Mouse (Mus musculus): ENCODE data around the gene Kat7. TPM values are rescaled to one million over a fixed set of nuclear protein-coding genes. Genes with fewer than 3 reads are reported as not detected.

The Kat7 gene
- polyA plus RNA-seq (2015; fragmentation: Nextera tagmentation; extraction: Ambion mirVana) = 85.0 and 92.3 TPM in 2 replicates

DNA sequence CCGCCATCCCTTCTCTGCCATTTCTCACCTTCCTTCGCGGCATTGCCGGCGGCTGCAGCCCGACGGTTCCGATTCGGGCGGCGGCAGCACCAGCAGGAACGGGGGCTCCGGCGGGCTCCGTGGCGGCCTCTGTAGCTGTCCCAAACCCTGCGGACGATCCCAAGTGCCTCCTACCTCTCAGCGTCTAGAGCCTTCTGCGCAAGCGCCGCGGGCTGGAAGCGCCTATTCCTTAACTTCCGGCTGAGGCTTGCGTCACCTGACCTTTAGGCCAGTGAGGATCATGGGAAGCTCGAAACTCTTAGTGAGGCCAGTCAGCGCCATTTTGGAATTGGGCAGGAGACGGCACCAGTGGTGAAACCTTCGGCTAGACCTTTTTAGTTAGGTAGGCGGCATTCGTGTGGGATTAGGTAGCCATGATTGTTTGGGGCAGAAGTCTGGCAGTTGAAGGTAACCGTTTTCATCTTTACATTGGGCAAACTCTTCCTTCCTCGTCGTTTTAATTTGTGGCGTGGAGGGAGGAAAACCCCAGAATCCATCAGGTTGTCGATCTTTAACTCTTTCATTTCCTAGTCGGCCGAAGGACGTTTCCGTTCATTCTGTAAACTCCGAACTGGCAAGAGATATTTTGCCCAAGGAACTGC is at the start of gene Kat7:
Kat7 (minus strand) TSS at position 240 of the 641 bp plus-strand sequence.
- peaks cover 7% of the 10 kb centered on the region; the same call in 1 of the 2 replicates for H3K36me3 ChIP-seq (ENCODE audit: insufficient read depth, low read length)
- ATAC-seq (ENCODE audit: low FRiP score, low TSS enrichment) = peak; percentile 95

GRCm38 (mm10) chr11:95358263-95358662 is 48.2 kb upstream of the Kat7 start:
- Histone ChIP-seq H3K4me2 (replicated peaks; ENCODE audit: low read depth, low read length) (no peak overlapping the region), H3K27me3 (ENCODE audit: insufficient read depth, low read length) (no peaks in the 10 kb centered on the region), H3K9ac (replicated peaks; ENCODE audit: low read length) (no peak overlapping the region), H3K4me1 (ENCODE audit: insufficient read depth, low read length) (peaks cover 21% of the 10 kb centered on the region; the same call in 1 of the 2 replicates), H3K27ac (ENCODE audit: low read length) (no peak overlapping the region), H3K4me3 (ENCODE audit: low read length) (no peak overlapping the region), H3K36me3 (ENCODE audit: insufficient read depth, low read length) (no peaks in the 10 kb centered on the region), H3K9me3 (ENCODE audit: low read length) (no peaks in the 10 kb centered on the region)
- no peak for ATAC-seq (ENCODE audit: low FRiP score, low TSS enrichment)
- 41% methylated on average over 3 of the region's 3 CpGs for WGBS

More for the DNA sequence above, at the start of gene Kat7:
- H3K27me3 ChIP-seq (ENCODE audit: insufficient read depth, low read length) = no peaks in the 10 kb centered on the region
- H3K9me3 ChIP-seq (ENCODE audit: low read length) = no peaks in the 10 kb centered on the region
- peaks cover 18% of the 10 kb centered on the region for H3K4me1 ChIP-seq (ENCODE audit: insufficient read depth, low read length)
- peak within 1 kb of the TSS; percentile 97 for H3K4me3 ChIP-seq (ENCODE audit: low read length)
- under 1% methylated on average over 42 of the region's 42 CpGs for WGBS
- peak within 1 kb of the TSS; percentile 99 for H3K9ac ChIP-seq (replicated peaks; ENCODE audit: low read length)
- H3K4me2 ChIP-seq (replicated peaks; ENCODE audit: low read depth, low read length) = peak within 1 kb of the TSS; percentile 68
- H3K27ac ChIP-seq (ENCODE audit: low read length) = peak within 1 kb of the TSS; percentile 99

GRCm38 (mm10) chr11:95356469-95357273 is 46.6 kb upstream of the Kat7 start:
- Histone ChIP-seq H3K27me3 (ENCODE audit: insufficient read depth, low read length) (no peaks in the 10 kb centered on the region), H3K27ac (ENCODE audit: low read length) (no peak overlapping the region), H3K4me2 (replicated peaks; ENCODE audit: low read depth, low read length) (no peak overlapping the region), H3K4me1 (ENCODE audit: insufficient read depth, low read length) (peaks cover 21% of the 10 kb centered on the region; the same call in 1 of the 2 replicates), H3K9me3 (ENCODE audit: low read length) (no peaks in the 10 kb centered on the region), H3K36me3 (ENCODE audit: insufficient read depth, low read length) (no peaks in the 10 kb centered on the region), H3K9ac (replicated peaks; ENCODE audit: low read length) (no peak overlapping the region), H3K4me3 (ENCODE audit: low read length) (no peak overlapping the region)
- no peak; the same call in 1 of the 2 replicates for ATAC-seq (ENCODE audit: low FRiP score, low TSS enrichment)
- WGBS = 82% methylated on average over 17 of the region's 17 CpGs

GRCm38 (mm10) chr11:95356039-95356438 is 46.0 kb upstream of the Kat7 start:
- Histone ChIP-seq H3K36me3 (ENCODE audit: insufficient read depth, low read length) (no peaks in the 10 kb centered on the region), H3K4me1 (ENCODE audit: insufficient read depth, low read length) (peaks cover 21% of the 10 kb centered on the region; the same call in 1 of the 2 replicates), H3K4me3 (ENCODE audit: low read length) (no peak overlapping the region), H3K4me2 (replicated peaks; ENCODE audit: low read depth, low read length) (no peak overlapping the region), H3K9me3 (ENCODE audit: low read length) (no peaks in the 10 kb centered on the region), H3K27me3 (ENCODE audit: insufficient read depth, low read length) (no peaks in the 10 kb centered on the region), H3K27ac (ENCODE audit: low read length) (no peak overlapping the region), H3K9ac (replicated peaks; ENCODE audit: low read length) (no peak overlapping the region)
- ATAC-seq (ENCODE audit: low FRiP score, low TSS enrichment) = no peak
- WGBS = 85% methylated on average over 7 of the region's 7 CpGs

DNA sequence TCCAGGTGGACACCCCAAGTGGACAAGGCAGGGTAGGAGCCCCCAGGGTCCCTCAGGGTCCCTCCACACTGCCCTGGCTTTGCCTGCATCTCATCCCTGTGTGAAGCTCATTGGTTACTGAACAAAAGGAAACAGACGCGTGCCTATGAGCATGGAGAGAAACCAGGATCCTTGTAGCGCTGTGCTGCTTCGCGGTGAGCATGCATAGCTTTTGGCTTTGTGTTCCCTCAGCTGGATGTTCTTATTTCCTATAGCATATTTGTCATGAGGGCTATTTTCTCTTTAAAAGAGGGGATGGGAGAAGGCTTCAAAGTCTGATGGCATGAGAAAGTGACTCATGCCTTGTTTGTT is 45.6 kb upstream of the Kat7 start:
- no peaks in the 10 kb centered on the region for H3K36me3 ChIP-seq (ENCODE audit: insufficient read depth, low read length)
- H3K4me1 ChIP-seq (ENCODE audit: insufficient read depth, low read length) = peaks cover 21% of the 10 kb centered on the region; the same call in 1 of the 2 replicates
- no peaks in the 10 kb centered on the region for H3K9me3 ChIP-seq (ENCODE audit: low read length)
- no peak overlapping the region for H3K4me3 ChIP-seq (ENCODE audit: low read length)
- WGBS = 97% methylated on average over 5 of the region's 5 CpGs
- H3K9ac ChIP-seq (replicated peaks; ENCODE audit: low read length) = no peak overlapping the region
- H3K27me3 ChIP-seq (ENCODE audit: insufficient read depth, low read length) = no peaks in the 10 kb centered on the region
- H3K27ac ChIP-seq (ENCODE audit: low read length) = no peak overlapping the region
- ATAC-seq (ENCODE audit: low FRiP score, low TSS enrichment) = no peak
- H3K4me2 ChIP-seq (replicated peaks; ENCODE audit: low read depth, low read length) = no peak overlapping the region

DNA sequence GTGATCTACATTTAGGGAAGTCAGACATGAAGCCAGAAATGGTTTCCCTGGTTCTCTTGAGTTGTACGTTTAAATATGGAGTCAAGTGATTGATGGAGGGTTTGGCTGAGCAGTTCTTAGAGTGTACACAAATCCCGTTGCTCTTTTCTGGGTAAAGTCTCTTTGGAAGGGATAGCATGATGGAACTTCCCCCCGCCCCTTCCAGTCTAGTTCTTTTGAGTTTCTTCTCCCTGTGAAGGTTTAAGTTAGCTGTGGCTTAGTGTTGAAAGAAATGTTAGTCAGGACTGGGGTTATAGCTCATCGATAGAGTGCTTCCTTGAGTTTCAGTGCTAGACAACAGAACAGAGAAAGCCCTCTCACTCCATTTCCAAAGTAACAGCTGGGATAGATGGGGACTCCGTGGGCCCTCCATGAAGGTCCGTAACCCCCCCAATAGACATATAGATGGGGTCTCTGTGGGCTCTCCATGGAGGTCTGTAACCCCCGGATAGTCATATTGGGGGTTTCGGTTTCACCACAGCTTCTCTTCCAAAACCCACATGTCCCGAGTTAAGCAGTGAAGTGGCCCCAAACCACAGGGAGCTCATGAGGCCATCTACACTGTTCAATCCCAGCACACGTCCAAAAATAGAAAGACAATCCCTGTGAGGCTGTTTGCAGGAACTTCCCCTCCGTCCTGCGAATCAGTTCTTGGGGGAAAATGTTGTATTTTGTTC is 45.1 kb upstream of the Kat7 start:
- H3K36me3 ChIP-seq (ENCODE audit: insufficient read depth, low read length) = no peaks in the 10 kb centered on the region
- no peak overlapping the region for H3K4me2 ChIP-seq (replicated peaks; ENCODE audit: low read depth, low read length)
- H3K27me3 ChIP-seq (ENCODE audit: insufficient read depth, low read length) = no peaks in the 10 kb centered on the region
- no peak for ATAC-seq (ENCODE audit: low FRiP score, low TSS enrichment)
- peaks cover 21% of the 10 kb centered on the region; the same call in 1 of the 2 replicates for H3K4me1 ChIP-seq (ENCODE audit: insufficient read depth, low read length)
- 80% methylated on average over 12 of the region's 12 CpGs for WGBS
- H3K27ac ChIP-seq (ENCODE audit: low read length) = no peak overlapping the region
- H3K9me3 ChIP-seq (ENCODE audit: low read length) = no peaks in the 10 kb centered on the region
- no peak overlapping the region for H3K9ac ChIP-seq (replicated peaks; ENCODE audit: low read length)
- no peak overlapping the region for H3K4me3 ChIP-seq (ENCODE audit: low read length)

- Histone ChIP-seq H3K9me3 (ENCODE audit: low read length) (no peaks in the 10 kb centered on the region), H3K27ac (ENCODE audit: low read length) (0 out of 2 replicates have a peak overlapping the region, but pooled peaks have one; percentile 23), H3K4me3 (ENCODE audit: low read length) (no peak overlapping the region), H3K9ac (replicated peaks; ENCODE audit: low read length) (no peak overlapping the region), H3K4me1 (ENCODE audit: insufficient read depth, low read length) (peaks cover 21% of the 10 kb centered on the region; the same call in 1 of the 2 replicates), H3K36me3 (ENCODE audit: insufficient read depth, low read length) (no peaks in the 10 kb centered on the region), H3K27me3 (ENCODE audit: insufficient read depth, low read length) (no peaks in the 10 kb centered on the region), H3K4me2 (replicated peaks; ENCODE audit: low read depth, low read length) (no peak overlapping the region)
- whole genome bisulfite sequencing = 60% methylated on average over 14 of the region's 14 CpGs
- no peak for ATAC-seq (ENCODE audit: low FRiP score, low TSS enrichment)
These were observed 44.3 kb upstream of the Kat7 start for GRCm38 (mm10) chr11:95354228-95354944.

GRCm38 (mm10) chr11:95353226-95353625 is 43.2 kb upstream of the Kat7 start:
- no peak for ATAC-seq (ENCODE audit: low FRiP score, low TSS enrichment)
- Histone ChIP-seq H3K27me3 (ENCODE audit: insufficient read depth, low read length) (no peaks in the 10 kb centered on the region), H3K9ac (replicated peaks; ENCODE audit: low read length) (no peak overlapping the region), H3K36me3 (ENCODE audit: insufficient read depth, low read length) (peaks cover 3% of the 10 kb centered on the region; the same call in 1 of the 2 replicates), H3K4me2 (replicated peaks; ENCODE audit: low read depth, low read length) (no peak overlapping the region), H3K27ac (ENCODE audit: low read length) (no peak overlapping the region), H3K4me1 (ENCODE audit: insufficient read depth, low read length) (peaks cover 14% of the 10 kb centered on the region; the same call in 1 of the 2 replicates), H3K4me3 (ENCODE audit: low read length) (no peak overlapping the region), H3K9me3 (ENCODE audit: low read length) (no peaks in the 10 kb centered on the region)
- WGBS = 91% methylated on average over 9 of the region's 9 CpGs

DNA sequence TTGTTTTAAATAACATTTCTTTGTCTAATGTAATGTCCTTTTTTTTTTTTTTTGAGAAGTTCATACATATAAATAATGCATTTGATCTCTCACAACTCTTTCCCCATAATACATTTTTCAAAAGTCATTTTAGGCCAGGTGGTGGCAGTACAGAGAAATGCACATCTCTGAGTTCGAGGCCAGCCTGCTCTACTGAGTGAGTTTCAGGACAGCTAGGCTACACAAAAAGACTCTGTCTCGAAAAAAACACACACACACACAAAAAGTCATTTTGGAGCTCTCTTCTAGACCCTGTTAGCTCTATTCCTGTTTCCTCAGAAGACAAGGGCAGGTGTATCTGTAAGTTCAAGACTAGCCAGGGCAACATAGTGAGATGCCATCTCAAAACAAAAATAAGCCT is 42.6 kb upstream of the Kat7 start:
- Histone ChIP-seq H3K4me1 (ENCODE audit: insufficient read depth, low read length) (peaks cover 10% of the 10 kb centered on the region; the same call in 1 of the 2 replicates), H3K9me3 (ENCODE audit: low read length) (no peaks in the 10 kb centered on the region), H3K36me3 (ENCODE audit: insufficient read depth, low read length) (peaks cover 3% of the 10 kb centered on the region; the same call in 1 of the 2 replicates), H3K4me2 (replicated peaks; ENCODE audit: low read depth, low read length) (no peak overlapping the region), H3K4me3 (ENCODE audit: low read length) (no peak overlapping the region), H3K27ac (ENCODE audit: low read length) (no peak overlapping the region), H3K27me3 (ENCODE audit: insufficient read depth, low read length) (no peaks in the 10 kb centered on the region), H3K9ac (replicated peaks; ENCODE audit: low read length) (no peak overlapping the region)
- no peak for ATAC-seq (ENCODE audit: low FRiP score, low TSS enrichment)
- 82% methylated on average over 2 of the region's 2 CpGs for WGBS

Measured in kidney, embryonic 16.5 days (tissue).